Mouse (Mus musculus): ENCODE results near the gene Gm14443. TPM values are rescaled to one million over a fixed set of nuclear protein-coding genes. Genes with fewer than 3 reads are reported as not detected.
"Not testable (repeated sequence)": the region's sequence is repeated elsewhere in the genome, so short reads cannot be mapped to it uniquely, and the experiment has no call there.

Gm14443 gene
- total RNA-seq (2017), result 0.12 TPM in 1 of 2 replicates, not detected in the other

DNA sequence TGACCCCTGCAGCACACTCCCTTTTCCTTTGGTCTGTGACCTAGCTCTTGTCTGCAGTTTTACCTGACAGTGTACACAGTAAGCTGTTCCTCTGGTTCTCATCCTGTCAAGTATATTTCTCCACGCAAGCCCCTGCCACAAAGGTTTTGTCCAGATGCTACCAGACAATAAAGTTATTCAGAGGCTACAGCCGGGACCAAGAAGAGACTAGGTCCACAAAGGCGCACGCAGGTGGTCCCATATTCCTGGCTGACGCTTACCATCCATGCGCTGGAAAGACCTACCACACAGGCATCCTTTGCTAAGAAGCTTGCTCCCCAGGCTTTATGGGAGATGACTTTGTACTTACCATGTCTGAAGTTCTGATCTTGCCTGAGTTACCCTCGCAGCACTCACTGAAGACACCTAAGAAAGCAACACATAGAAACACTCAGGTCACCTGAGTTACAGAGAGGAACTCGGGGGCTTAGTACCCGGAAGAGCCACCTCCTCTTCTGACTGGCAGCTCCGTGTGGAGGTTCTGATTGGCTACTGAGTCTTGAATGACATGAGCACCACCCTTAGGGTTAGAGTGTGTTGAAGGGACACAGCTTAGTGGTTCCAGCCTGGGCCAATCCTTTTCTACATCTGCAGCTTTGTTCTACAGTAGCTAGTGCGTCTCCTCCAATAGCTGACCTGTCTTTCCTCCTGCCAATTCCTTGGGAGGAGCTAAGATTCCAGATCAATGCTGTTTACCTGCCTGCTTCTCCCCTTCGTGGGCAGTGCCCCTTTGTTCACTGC lies at the start of gene Gm14443:
Gm14443 (minus strand) TSS at position 471 of the 780 bp plus-strand sequence.
- not testable (repeated sequence) for ATAC-seq (ENCODE audit: extremely low read depth, insufficient number of reproducible peaks, low FRiP score, poor library complexity, severe bottlenecking)

DNA sequence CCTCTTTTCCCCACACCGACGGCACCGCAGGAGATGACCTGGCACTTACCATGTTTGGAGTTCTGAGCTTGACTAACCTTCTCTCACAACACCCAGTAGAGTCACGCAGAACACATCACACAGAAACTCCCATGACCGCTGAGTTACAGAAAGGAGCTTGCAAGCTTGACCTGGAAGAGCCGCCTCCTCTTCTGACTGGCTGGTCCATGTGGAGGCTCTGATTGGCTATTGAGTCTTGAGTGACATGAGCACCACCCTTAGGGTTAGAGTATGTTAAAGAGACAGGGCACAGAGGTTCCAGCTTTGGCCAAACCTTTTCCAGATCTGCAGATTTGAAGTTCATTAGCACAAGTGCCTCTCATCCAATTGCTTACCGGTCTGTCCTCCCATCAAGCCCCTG lies 31.1 kb upstream of the Gm14443 start, which contains the start of gene Gm14391:
Gm14391 (minus strand) TSS at position 186 of the 400 bp plus-strand sequence.
- not testable (repeated sequence) for ATAC-seq (ENCODE audit: extremely low read depth, insufficient number of reproducible peaks, low FRiP score, poor library complexity, severe bottlenecking)

DNA sequence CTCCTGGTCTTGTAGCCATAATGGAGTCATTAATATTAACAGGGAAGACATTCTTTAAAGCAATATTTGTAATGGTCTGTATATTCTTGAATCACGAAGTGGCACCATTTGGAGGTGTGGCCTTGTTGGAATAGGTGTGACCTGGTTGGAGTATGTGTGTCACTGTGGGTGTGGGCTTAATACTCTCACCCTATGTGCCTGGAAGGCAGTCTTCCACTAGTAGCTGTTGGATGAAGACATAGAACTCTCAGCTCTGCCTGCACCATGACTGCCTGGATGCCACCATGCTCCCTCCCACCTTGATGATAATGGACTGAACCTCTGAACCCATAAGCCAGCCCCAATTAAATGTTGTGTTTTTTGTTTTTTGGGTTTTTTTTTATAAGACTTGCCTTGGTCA lies 3.3 kb upstream of the Gm14443 start:
- ATAC-seq (ENCODE audit: extremely low read depth, insufficient number of reproducible peaks, low FRiP score, poor library complexity, severe bottlenecking), result not testable (repeated sequence)

DNA sequence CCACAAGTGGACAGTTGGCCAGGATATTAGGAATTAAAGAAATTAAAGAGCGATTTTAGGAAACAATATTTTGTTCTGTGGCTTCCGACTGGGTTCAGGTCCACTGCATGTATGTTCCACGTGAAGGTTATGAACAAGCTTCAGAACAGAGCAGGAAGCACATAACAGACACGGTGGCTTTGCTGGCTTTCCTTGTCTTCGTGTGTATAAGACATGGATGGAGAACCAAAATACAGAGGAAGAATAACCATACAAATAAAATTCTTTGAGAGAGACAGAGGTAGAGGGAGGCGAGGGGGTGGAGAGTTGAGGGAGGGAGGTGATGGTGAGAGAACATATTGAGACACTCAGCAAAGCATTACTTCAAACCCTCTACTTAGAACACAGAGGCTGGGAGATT lies 641 bp upstream of the Gm14443 start:
- ATAC-seq (ENCODE audit: extremely low read depth, insufficient number of reproducible peaks, low FRiP score, poor library complexity, severe bottlenecking), result no peak

DNA sequence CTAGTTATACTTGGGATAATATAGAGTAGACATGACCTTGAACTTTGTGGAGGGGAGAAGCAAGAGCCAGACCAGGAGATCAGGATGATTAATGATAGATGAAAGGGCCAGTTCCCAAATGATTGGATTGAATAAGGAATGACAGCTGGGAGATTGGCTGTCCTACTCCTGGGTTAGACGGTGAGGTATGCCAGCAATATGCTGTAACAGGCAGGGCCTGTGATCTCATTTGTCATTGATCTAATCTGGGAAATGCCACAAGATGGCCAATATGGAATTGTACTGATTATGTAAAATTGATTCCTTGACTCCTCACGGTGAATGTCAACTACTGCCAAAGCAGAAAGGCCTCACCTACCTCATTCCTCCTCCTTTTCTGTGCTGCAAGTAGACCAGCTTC lies 1.6 kb downstream of the Gm14443 start:
- ATAC-seq (ENCODE audit: extremely low read depth, insufficient number of reproducible peaks, low FRiP score, poor library complexity, severe bottlenecking), result not testable (repeated sequence)

DNA sequence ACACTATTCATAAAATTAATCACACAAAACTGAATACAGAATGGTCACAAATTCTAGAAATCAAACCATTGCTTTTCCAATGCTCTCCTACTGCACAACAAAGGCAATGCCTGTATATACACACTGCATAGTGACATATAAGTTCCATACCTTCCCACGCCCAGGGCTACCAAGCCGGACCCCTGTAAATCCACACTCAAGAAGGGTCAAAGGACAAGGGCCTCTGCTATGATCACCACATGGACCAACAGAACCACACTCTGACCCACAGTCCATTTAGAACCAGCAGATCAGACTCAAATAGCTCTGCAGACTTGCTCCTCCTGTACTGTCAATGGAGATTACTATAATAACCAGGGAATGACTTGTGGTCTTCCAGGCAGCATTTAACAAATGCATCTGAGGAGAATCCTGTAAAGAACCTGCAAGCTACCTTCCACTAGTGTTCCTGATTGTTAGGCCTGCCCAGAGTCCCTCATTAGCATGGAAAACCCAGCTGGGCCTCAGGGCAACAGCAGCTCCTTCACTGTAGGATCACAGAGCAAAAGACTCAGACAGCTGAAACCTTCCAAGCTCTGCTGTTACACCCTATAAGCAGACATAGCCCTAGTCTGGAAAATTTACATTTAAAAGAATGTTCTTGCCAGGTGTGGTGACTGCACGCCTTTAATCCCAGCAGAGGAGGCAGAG lies 2.6 kb downstream of the Gm14443 start:
- not testable (repeated sequence) for ATAC-seq (ENCODE audit: extremely low read depth, insufficient number of reproducible peaks, low FRiP score, poor library complexity, severe bottlenecking)

DNA sequence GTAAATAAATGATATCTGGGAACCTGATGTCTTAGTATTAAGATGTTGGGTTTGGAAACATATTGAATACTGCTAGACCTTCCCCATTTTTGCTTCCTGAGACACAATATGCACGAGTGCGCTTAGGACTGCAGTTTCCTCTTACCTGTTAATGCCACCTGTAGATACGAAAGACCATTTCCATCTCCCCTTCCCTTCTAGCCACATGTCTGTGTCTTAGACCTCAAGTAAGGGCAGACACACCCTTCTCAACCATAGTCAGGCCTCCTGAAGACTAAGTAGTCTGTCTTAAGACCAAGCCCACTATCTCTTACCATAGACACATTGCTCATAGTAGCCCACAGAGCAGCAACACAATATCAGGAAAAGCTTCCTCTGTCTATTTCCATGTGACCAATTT lies 3.5 kb downstream of the Gm14443 start:
- no peak for ATAC-seq (ENCODE audit: extremely low read depth, insufficient number of reproducible peaks, low FRiP score, poor library complexity, severe bottlenecking)

DNA sequence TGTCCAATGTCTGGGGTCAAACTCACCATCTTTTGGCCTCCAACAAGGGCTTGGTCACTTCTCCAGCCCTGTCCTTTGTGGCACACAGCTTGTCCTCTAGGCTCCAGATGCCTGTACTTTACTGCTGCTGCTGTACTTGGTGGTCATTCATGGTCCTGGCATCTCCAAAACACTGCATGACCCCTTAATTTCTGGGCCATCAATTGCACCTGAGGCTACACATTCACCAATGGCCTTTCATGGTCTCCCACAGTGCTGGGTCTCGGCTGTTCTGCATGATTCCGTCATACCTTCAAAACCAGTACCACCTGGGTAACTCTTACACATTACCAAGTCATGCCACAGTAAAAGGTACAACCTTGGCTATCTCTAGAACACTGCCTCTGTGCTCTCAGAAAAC lies 8.8 kb downstream of the Gm14443 start:
- ATAC-seq (ENCODE audit: extremely low read depth, insufficient number of reproducible peaks, low FRiP score, poor library complexity, severe bottlenecking), result not testable (repeated sequence)

DNA sequence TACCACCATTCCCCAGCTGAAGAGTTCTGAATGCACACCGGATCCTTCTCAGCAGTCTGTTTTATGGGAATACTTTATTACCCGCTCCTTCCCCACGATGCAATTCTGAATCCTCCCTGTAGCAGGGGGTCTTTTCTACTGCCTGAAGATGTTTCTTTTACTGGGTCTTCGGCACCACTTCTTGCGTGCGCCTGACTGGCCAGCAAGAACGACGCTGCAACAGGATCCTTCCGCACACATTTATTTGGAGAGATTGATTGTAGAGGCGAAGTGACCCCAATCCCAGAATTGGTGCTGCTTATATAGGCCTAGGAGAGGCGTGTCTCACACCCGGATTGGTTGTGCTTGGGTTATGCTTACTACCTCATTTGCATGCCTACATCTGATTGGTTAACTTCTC lies 10.6 kb downstream of the Gm14443 start:
- not testable (repeated sequence) for ATAC-seq (ENCODE audit: extremely low read depth, insufficient number of reproducible peaks, low FRiP score, poor library complexity, severe bottlenecking)

DNA sequence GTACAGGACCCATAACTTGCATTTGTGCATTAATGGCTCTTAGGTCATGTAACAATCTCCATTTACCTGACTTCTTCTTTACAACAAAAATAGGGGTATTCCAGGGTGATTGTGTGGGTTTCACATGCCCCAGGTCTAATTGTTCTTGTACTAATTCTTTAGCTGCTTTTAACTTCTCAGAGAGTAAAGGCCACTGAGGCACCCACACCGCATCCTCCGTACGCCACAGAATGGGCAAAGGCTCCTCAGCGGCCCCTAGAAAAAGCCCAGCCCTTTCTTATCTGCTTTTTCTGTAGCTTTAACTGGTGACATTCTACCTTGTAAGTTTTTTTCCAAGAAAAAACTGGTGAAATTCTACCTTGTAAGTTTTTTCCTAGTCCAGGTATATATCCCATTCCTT lies 14.2 kb downstream of the Gm14443 start:
- not testable (repeated sequence) for ATAC-seq (ENCODE audit: extremely low read depth, insufficient number of reproducible peaks, low FRiP score, poor library complexity, severe bottlenecking)

DNA sequence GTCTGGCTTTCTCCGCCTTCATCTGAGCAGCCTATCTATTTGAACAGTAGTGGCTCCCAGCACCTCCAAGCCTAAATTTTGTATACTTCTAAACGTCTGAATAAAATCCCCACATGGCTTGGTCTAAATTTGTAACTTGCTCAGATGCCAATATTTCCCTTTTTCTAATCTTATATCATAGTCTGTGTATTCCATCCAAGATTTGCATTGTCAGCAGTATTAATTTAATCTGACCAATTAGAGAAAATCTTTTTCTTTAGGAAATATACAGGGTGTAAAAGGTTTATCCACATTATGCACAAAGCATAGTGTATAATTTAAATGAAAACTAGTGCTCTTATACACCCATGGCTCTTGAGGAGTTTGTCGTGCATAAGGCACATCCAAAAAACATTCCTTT lies 17.0 kb downstream of the Gm14443 start:
- no peak for ATAC-seq (ENCODE audit: extremely low read depth, insufficient number of reproducible peaks, low FRiP score, poor library complexity, severe bottlenecking)

DNA sequence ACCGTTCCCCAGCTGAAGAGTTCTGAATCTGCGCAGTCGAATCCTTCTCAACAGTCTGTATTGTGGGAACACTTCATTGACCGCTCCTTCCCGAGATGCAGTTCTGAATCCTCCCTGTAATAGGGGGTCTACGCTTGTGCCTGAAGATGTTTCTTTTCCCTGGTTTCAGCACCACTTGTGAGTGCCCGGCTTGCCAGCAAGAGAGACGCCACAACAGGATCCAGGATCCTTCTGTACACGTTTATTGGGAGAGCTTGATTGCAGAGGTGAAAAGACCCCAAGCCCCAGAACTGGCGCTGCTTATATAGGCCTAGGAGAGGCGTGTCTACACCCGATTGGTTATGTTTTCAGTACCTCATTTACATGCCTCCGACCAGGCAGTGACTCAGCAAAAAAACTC lies 19.0 kb downstream of the Gm14443 start:
- no peak for ATAC-seq (ENCODE audit: extremely low read depth, insufficient number of reproducible peaks, low FRiP score, poor library complexity, severe bottlenecking)

DNA sequence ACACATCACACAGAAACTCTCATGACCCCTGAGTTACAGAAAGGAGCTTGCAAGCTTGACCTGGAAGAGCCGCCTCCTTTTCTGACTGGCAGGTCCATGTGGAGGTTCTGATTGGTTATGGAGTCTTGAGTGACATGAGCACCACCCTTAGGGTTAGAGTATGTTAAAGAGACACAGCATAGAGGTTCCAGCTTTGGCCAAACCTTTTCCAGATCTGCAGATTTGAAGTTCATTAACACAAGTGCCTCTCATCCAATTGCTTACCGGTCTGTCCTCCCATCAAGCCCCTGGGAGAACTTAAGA lies 33.7 kb downstream of the Gm14443 start, which contains the start of gene Gm14399:
Gm14399 (minus strand) TSS at position 20 of the 303 bp plus-strand sequence.
- ATAC-seq (ENCODE audit: extremely low read depth, insufficient number of reproducible peaks, low FRiP score, poor library complexity, severe bottlenecking), result not testable (repeated sequence)

DNA sequence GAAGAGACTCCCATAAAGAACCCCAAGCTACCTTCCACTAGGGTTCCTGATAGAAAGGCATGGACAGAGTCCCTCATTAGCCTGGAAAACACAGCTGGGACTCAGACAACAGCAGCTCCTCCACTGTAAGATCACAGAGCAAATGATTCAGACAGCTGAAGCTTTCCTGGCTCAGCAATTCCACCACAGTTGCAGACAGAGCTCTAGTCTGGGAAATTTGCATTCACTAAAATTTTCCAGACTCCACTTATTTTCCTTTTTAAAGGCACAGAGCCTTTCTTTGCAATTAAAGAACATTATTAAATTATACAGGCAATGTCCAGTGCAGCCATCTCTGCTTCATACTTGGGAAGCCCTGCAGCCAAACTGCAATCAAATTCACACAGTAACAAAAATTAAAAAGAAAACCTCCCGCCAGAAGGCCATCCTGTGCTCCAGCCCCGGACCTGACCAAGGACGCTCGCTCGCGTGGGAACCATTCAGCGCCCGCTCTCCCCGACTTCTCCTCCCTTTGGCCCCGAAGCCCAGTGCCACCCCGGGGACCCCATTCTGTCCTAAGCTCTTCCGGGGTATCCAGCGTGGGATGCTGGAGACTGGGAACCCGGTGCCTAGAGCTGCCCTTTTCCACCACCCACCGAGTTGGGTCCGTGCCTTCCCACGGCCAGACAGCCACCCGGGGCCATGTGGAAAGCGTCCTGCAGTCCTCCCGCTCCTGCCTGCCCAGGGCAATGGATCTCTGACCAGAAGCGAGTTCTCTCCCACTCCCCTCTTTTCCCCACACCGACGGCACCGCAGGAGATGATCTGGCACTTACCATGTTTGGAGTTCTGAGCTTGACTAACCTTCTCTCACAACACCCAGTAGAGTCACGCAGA lies 34.3 kb downstream of the Gm14443 start:
- not testable (repeated sequence) for ATAC-seq (ENCODE audit: extremely low read depth, insufficient number of reproducible peaks, low FRiP score, poor library complexity, severe bottlenecking)

DNA sequence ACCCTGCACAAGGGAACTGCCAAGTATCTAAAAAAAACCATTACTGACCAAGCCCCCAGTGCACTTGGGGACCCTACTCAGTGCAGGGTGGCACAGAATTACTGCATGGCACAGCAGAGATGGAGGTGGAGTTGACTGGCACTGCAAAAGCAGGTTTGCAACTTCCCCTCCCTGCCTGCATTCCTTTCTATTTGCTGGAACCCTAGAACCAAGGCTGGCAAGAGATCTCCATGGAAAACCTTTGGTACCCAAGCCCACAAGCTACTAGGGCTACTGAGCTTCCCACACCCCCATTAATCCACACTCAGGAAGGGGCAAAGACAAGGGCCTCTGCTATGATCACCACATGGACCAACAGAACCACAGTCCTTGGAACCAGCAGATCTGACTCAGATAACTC lies 35.0 kb downstream of the Gm14443 start:
- ATAC-seq (ENCODE audit: extremely low read depth, insufficient number of reproducible peaks, low FRiP score, poor library complexity, severe bottlenecking), result not testable (repeated sequence)

Other genes starting within 250 kb of the Gm14443 start
- gene Gm14444, start 165.6 kb downstream of the Gm14443 start, total RNA-seq (2017), result not detected in 2 replicates
- gene Gm14393, start 108.1 kb downstream of the Gm14443 start, total RNA-seq (2017), result not detected in 2 replicates
- gene Gm14399, start 33.9 kb downstream of the Gm14443 start, total RNA-seq (2017), result 4.5 and 9.2 TPM in 2 replicates
- gene Gm14391, start 31.0 kb upstream of the Gm14443 start, total RNA-seq (2017), result 13.6 and 14.4 TPM in 2 replicates
- gene Gm14440, start 99.3 kb upstream of the Gm14443 start, total RNA-seq (2017), result 3.1 and 6.1 TPM in 2 replicates
- 15.5 and 16.2 TPM in 2 replicates for gene Gm4631, start 162.3 kb upstream of the Gm14443 start, total RNA-seq (2017)
- gene Zfp968, start 196.6 kb upstream of the Gm14443 start, total RNA-seq (2017), result 5.8 and 6.3 TPM in 2 replicates